Mouse (Mus musculus) midbrain, embryonic 13.5 days (tissue): ENCODE measurements at regions not wholly inside any gene's neighbourhood (a gene's known extent, or its start where the extent isn't known, plus 50 kb on each side); places are given as distances from the start of the nearest gene placed in this dataset.

Experiments
- ATAC-seq: fragments of 200-750 bp; cut with Nextera tagmentation; 2 replicates; pipeline ENCODE4 v1.8.0; 2017; ENCODE audit warnings: mild to moderate bottlenecking, moderate TSS enrichment, moderate library complexity
- H3K27ac ChIP-seq: fragments of 300-500 bp; sonication (generic); 2 replicates; pipeline ENCODE4 v1.5.1; 2015; ENCODE audit warnings: inconsistent platforms, mild to moderate bottlenecking, moderate library complexity
- H3K27me3 ChIP-seq: fragments of 300-500 bp; sonication (generic); 2 replicates; pipeline ENCODE4 v1.6.1; 2015; ENCODE audit warnings: mild to moderate bottlenecking, inconsistent platforms
- H3K36me3 ChIP-seq: fragments of 300-500 bp; sonication (generic); 2 replicates; pipeline ENCODE4 v1.6.1; 2015; ENCODE audit warnings: mild to moderate bottlenecking, inconsistent platforms
- H3K4me1 ChIP-seq: fragments of 300-500 bp; sonication (generic); replicated peaks from 2 replicates; pipeline ENCODE4 v1.6.1; 2015; ENCODE audit warnings: inconsistent platforms
- H3K4me2 ChIP-seq: fragments of 300-500 bp; sonication (generic); replicated peaks from 2 replicates; pipeline ENCODE4 v1.6.1; 2015; ENCODE audit warnings: moderate library complexity, mild to moderate bottlenecking, inconsistent platforms
- H3K4me3 ChIP-seq: fragments of 300-500 bp; sonication (generic); replicated peaks from 2 replicates; pipeline ENCODE4 v1.5.1; 2015; ENCODE audit warnings: mild to moderate bottlenecking, inconsistent platforms
- H3K9ac ChIP-seq: fragments of 300-500 bp; sonication (generic); replicated peaks from 2 replicates; pipeline ENCODE4 v1.6.1; 2015; ENCODE audit warnings: mild to moderate bottlenecking, inconsistent platforms
- H3K9me3 ChIP-seq: fragments of 300-500 bp; sonication (generic); 2 replicates; pipeline ENCODE4 v1.6.1; 2016; ENCODE audit warnings: mild to moderate bottlenecking, inconsistent platforms
- WGBS: fragments of 180-500 bp; shearing (Covaris S2); methylation state at CpG from one replicate; pipeline ENCODE4 v1.1.7; 2015; 5-methylcytosine and 5-hydroxymethylcytosine counted together

GRCm38 (mm10) chr1:119252403-119252802 lies 169.6 kb downstream of the Inhbb start:
- H3K27me3 ChIP-seq = no peaks in the 10 kb centered on the region; the same call in 1 of the 2 replicates
- H3K36me3 ChIP-seq = no peaks in the 10 kb centered on the region
- no peak for ATAC-seq
- no peaks in the 10 kb centered on the region for H3K9me3 ChIP-seq
- H3K9ac ChIP-seq = no peak overlapping the region
- H3K4me2 ChIP-seq = no peak overlapping the region
- 0 out of 2 replicates have a peak, but pooled peaks cover 7% of the 10 kb centered on the region for H3K4me1 ChIP-seq
- WGBS = 91% methylated on average over 6 of the region's 6 CpGs
- H3K27ac ChIP-seq = no peak overlapping the region
- no peak overlapping the region for H3K4me3 ChIP-seq

DNA sequence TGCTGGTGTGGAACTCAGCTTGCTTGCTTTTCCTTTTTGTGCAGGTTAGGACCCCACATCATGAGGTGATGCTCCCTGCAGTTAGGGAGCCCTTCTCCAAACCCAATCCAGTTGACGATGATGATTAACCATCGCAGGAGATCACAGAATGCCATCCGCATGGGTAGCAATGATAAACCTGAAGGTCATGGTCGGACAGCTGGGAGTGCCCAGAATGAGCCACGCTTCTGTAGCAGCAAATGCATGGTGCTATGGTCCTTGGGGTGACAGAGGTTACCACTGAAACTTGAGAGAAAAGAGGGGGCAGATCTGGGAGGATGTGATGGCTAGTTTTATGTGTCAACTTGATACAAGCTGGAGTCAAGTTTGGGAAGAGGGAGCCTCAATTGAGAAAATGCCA lies 170.3 kb downstream of the Inhbb start:
- H3K9me3 ChIP-seq = no peaks in the 10 kb centered on the region
- no peaks in the 10 kb centered on the region for H3K27me3 ChIP-seq
- no peaks in the 10 kb centered on the region for H3K36me3 ChIP-seq
- no peak overlapping the region for H3K27ac ChIP-seq
- H3K4me2 ChIP-seq = no peak overlapping the region
- H3K4me1 ChIP-seq = 0 out of 2 replicates have a peak, but pooled peaks cover 7% of the 10 kb centered on the region
- H3K4me3 ChIP-seq = no peak overlapping the region
- no peak for ATAC-seq
- no peak overlapping the region for H3K9ac ChIP-seq
- WGBS = 93% methylated on average over 5 of the region's 5 CpGs

- H3K9ac ChIP-seq = no peak overlapping the region
- 86% methylated on average over 5 of the region's 5 CpGs for WGBS
- no peaks in the 10 kb centered on the region for H3K27me3 ChIP-seq
- H3K36me3 ChIP-seq = no peaks in the 10 kb centered on the region
- no peak overlapping the region for H3K4me3 ChIP-seq
- no peaks in the 10 kb centered on the region for H3K4me1 ChIP-seq
- no peak overlapping the region for H3K27ac ChIP-seq
- ATAC-seq = no peak
- no peaks in the 10 kb centered on the region for H3K9me3 ChIP-seq
- H3K4me2 ChIP-seq = no peak overlapping the region
Observed at GRCm38 (mm10) chr1:119248776-119249495, 173.1 kb downstream of the Inhbb start.

DNA sequence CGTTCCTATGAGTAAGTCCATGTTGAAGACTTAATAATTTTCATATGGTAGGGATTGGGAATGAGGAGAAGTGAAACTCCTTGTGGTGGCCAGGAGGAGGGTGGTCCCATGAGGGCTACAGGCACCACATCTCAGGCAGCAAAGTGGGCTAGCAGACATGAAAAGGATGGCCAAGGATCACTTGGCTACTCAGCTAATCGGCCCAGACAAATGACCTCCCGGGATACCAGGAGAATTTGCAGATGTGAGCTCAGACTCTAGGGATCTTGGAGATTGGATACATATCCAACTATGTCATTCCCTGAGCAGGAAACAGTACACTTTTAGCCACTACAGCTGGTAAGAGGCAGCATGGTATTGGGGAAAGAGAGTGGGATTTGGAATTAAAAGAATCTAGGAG lies 174.9 kb downstream of the Inhbb start:
- no peak for ATAC-seq
- H3K4me3 ChIP-seq = no peak overlapping the region

GRCm38 (mm10) chr1:119238463-119238862 lies 183.6 kb downstream of the Inhbb start:
- H3K27me3 ChIP-seq = no peaks in the 10 kb centered on the region
- H3K4me3 ChIP-seq = no peak overlapping the region
- no peak overlapping the region for H3K27ac ChIP-seq
- no peaks in the 10 kb centered on the region for H3K9me3 ChIP-seq
- WGBS = 30% methylated on average over 10 of the region's 10 CpGs
- ATAC-seq = no peak
- no peaks in the 10 kb centered on the region for H3K4me1 ChIP-seq
- no peak overlapping the region for H3K4me2 ChIP-seq
- no peaks in the 10 kb centered on the region for H3K36me3 ChIP-seq
- H3K9ac ChIP-seq = no peak overlapping the region

More for the DNA sequence above, 174.9 kb downstream of the Inhbb start:
- H3K27me3 ChIP-seq = no peaks in the 10 kb centered on the region
- no peaks in the 10 kb centered on the region for H3K9me3 ChIP-seq
- H3K4me1 ChIP-seq = no peaks in the 10 kb centered on the region
- no peaks in the 10 kb centered on the region for H3K36me3 ChIP-seq
- no peak overlapping the region for H3K27ac ChIP-seq
- 79% methylated on average over 3 of the region's 3 CpGs for WGBS
- H3K4me2 ChIP-seq = no peak overlapping the region
- H3K9ac ChIP-seq = no peak overlapping the region

DNA sequence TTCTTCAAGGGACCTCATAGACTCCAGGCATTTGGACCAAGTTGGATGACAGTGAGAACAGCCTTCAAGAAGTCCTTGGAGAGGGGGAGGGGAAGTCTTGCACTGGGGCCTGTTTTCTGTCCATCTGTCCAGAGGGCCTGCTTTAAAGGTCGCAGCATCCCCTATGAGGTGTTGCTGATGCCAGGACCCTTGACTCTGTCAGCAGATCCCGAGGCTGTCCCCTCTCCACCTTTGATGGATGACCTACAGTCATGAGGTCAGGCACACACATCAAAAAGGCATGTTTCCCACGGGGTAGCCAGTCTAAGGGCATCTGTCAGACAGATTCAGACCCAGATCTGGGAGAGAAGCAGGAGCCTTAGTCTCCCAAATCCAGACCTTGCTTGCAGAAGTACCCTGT lies 183.4 kb upstream of the Gli2 start:
- no peak for ATAC-seq
- no peak overlapping the region for H3K4me2 ChIP-seq
- no peaks in the 10 kb centered on the region for H3K36me3 ChIP-seq
- no peak overlapping the region for H3K27ac ChIP-seq
- H3K9me3 ChIP-seq = no peaks in the 10 kb centered on the region
- no peaks in the 10 kb centered on the region for H3K27me3 ChIP-seq
- H3K4me3 ChIP-seq = no peak overlapping the region
- H3K9ac ChIP-seq = no peak overlapping the region
- H3K4me1 ChIP-seq = no peaks in the 10 kb centered on the region
- WGBS = 77% methylated on average over 3 of the region's 3 CpGs

DNA sequence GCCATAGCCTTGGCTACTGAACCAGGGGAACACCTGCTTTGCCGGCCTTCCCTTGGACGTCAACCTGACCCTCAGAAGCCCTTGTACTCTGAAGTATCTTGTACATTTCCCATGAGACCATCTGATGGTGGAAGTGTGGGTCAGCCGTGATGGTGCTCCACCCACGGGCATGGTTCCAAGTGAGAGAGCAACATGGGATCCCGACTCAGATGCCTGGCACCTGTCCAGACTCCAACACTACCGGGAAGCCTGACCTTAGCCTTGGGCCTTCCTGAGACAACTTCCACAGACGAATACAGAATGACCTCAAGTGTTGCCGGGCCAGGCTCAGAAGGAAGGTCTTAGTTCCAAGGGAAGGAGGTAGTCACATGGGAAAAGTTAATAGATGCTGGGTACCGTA lies 181.0 kb upstream of the Gli2 start:
- H3K4me1 ChIP-seq = no peaks in the 10 kb centered on the region
- no peak overlapping the region for H3K9ac ChIP-seq
- no peaks in the 10 kb centered on the region for H3K36me3 ChIP-seq
- no peaks in the 10 kb centered on the region for H3K27me3 ChIP-seq
- no peak overlapping the region for H3K4me2 ChIP-seq
- no peak overlapping the region for H3K27ac ChIP-seq
- no peaks in the 10 kb centered on the region for H3K9me3 ChIP-seq
- ATAC-seq = no peak
- no peak overlapping the region for H3K4me3 ChIP-seq
- 91% methylated on average over 9 of the region's 9 CpGs for WGBS

GRCm38 (mm10) chr1:119226996-119227395 lies 173.6 kb upstream of the Gli2 start:
- no peak overlapping the region for H3K4me2 ChIP-seq
- no peak overlapping the region for H3K4me3 ChIP-seq
- no peak for ATAC-seq
- WGBS = 87% methylated on average over 2 of the region's 2 CpGs
- no peaks in the 10 kb centered on the region for H3K36me3 ChIP-seq
- H3K27ac ChIP-seq = no peak overlapping the region
- H3K27me3 ChIP-seq = no peaks in the 10 kb centered on the region
- no peaks in the 10 kb centered on the region for H3K9me3 ChIP-seq
- no peak overlapping the region for H3K9ac ChIP-seq
- no peaks in the 10 kb centered on the region for H3K4me1 ChIP-seq

GRCm38 (mm10) chr1:119223876-119224275 lies 170.5 kb upstream of the Gli2 start:
- Histone ChIP-seq H3K27me3 (no peaks in the 10 kb centered on the region), H3K36me3 (no peaks in the 10 kb centered on the region), H3K4me3 (no peak overlapping the region), H3K9me3 (no peaks in the 10 kb centered on the region), H3K4me2 (no peak overlapping the region), H3K9ac (no peak overlapping the region), H3K27ac (no peak overlapping the region), H3K4me1 (no peaks in the 10 kb centered on the region)
- WGBS = 90% methylated on average over 8 of the region's 8 CpGs
- ATAC-seq = no peak

- no peak overlapping the region for H3K4me2 ChIP-seq
- no peaks in the 10 kb centered on the region for H3K4me1 ChIP-seq
- H3K27me3 ChIP-seq = no peaks in the 10 kb centered on the region
- H3K27ac ChIP-seq = no peak overlapping the region
- ATAC-seq = no peak
- H3K9ac ChIP-seq = no peak overlapping the region
- no peaks in the 10 kb centered on the region for H3K9me3 ChIP-seq
- 89% methylated on average over 6 of the region's 6 CpGs for WGBS
- H3K36me3 ChIP-seq = no peaks in the 10 kb centered on the region
- H3K4me3 ChIP-seq = no peak overlapping the region
Observed at GRCm38 (mm10) chr1:119221901-119222300, 168.5 kb upstream of the Gli2 start.

DNA sequence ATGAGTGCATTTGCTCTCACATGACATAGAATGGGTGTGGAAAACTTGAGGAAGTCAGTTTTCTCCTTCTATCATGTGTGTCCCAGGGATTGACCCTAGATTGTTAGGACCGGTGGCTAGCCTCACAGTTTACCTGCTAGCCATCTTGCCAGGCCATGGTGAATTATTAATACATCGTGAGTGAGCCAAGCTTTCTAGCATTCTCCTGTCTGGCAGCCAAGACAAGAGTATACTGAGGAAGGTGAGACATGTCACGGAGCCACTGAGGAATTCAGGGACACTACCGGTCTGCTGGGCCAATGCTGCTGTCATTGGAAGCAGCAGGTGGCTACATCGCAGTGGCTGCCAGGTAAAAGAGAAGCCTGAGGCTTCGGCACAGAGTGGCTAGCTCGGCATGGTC lies 167.6 kb upstream of the Gli2 start:
- H3K4me1 ChIP-seq = no peaks in the 10 kb centered on the region
- no peaks in the 10 kb centered on the region for H3K9me3 ChIP-seq
- H3K9ac ChIP-seq = no peak overlapping the region
- no peak overlapping the region for H3K4me2 ChIP-seq
- no peak for ATAC-seq
- no peaks in the 10 kb centered on the region for H3K27me3 ChIP-seq
- no peak overlapping the region for H3K4me3 ChIP-seq
- H3K27ac ChIP-seq = no peak overlapping the region
- H3K36me3 ChIP-seq = no peaks in the 10 kb centered on the region
- 81% methylated on average over 7 of the region's 7 CpGs for WGBS

DNA sequence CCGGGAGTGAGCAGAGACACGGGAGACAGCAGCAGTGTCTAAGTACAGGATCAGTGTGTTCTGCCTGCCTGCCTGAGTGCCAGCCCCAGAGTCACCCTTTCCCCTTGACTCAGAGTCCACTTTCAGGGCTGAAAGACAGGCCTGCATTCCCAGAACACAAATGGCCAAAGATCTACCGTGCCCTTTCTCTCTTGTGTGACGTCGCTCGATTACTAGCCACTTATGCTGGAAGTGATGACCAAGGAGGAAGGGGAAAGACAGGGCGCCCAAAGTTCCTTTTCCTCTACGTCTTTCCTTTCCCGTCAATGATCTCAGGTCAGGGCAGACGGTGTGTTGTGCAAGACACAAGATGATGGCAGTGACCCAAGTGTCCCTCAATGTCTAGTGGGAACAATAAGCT lies 166.4 kb upstream of the Gli2 start:
- no peaks in the 10 kb centered on the region for H3K4me1 ChIP-seq
- ATAC-seq = no peak
- H3K4me3 ChIP-seq = no peak overlapping the region
- no peaks in the 10 kb centered on the region for H3K36me3 ChIP-seq
- 85% methylated on average over 10 of the region's 10 CpGs for WGBS
- no peak overlapping the region for H3K27ac ChIP-seq
- no peaks in the 10 kb centered on the region for H3K9me3 ChIP-seq
- H3K27me3 ChIP-seq = no peaks in the 10 kb centered on the region
- H3K4me2 ChIP-seq = no peak overlapping the region
- H3K9ac ChIP-seq = no peak overlapping the region

GRCm38 (mm10) chr1:119217387-119217786 lies 164.0 kb upstream of the Gli2 start:
- no peaks in the 10 kb centered on the region for H3K9me3 ChIP-seq
- WGBS = 48% methylated on average over 4 of the region's 4 CpGs
- ATAC-seq = no peak

More at GRCm38 (mm10) chr1:119217387-119217786, 164.0 kb upstream of the Gli2 start:
- no peak overlapping the region for H3K27ac ChIP-seq
- no peak overlapping the region for H3K4me3 ChIP-seq
- H3K4me2 ChIP-seq = no peak overlapping the region
- no peaks in the 10 kb centered on the region for H3K36me3 ChIP-seq
- no peaks in the 10 kb centered on the region for H3K4me1 ChIP-seq
- H3K9ac ChIP-seq = no peak overlapping the region
- H3K27me3 ChIP-seq = no peaks in the 10 kb centered on the region
